ENCODE assay signal across 11 mouse cellular contexts in genomic region chr1:97650072-97650471, GRCm38 (mm10). TPM values are rescaled to one million over a fixed set of nuclear protein-coding genes. Genes with fewer than 3 reads are reported as not detected.
A peak's percentile ranks its signal among the peaks of the same experiment; 100 is the strongest.
DNase-seq lines count a peak whose midpoint lies in the region; ATAC-seq lines count a peak whose summit lies in the region.
"Had no signal": no experiment of that assay in that cellular context is flagged by ENCODE, and none has a peak within 500 bp of the region (broad histone marks: within the 10 kb centered on the region; RNA-seq: fewer than 3 reads in every experiment).

No protein-coding gene starts in this region.

- WGBS in heart, embryonic 10.5 days: 61% methylated on average over 6 of the region's 6 CpGs
- 59% methylated on average over 6 of the region's 6 CpGs for WGBS in midbrain, embryonic 16.5 days
- WGBS in midbrain, embryonic 11.5 days: 71% methylated on average over 6 of the region's 6 CpGs

- H3K27ac ChIP-seq in heart, embryonic 10.5 days: no peak overlapping the region
- H3K27ac ChIP-seq in midbrain, embryonic 16.5 days (ENCODE audit: low read length): no peak overlapping the region
- no peak overlapping the region for H3K27ac ChIP-seq in midbrain, embryonic 11.5 days (ENCODE audit: low read depth, low read length)

- no peak overlapping the region for H3K4me2 ChIP-seq in midbrain, embryonic 16.5 days (ENCODE audit: low read length)
- H3K4me2 ChIP-seq in midbrain, embryonic 11.5 days: no peak overlapping the region

- no peaks in the 10 kb centered on the region for H3K4me1 ChIP-seq in heart, embryonic 10.5 days
- peaks cover 13% of the 10 kb centered on the region; the same call in 1 of the 2 replicates for H3K4me1 ChIP-seq in midbrain, embryonic 16.5 days (ENCODE audit: control insufficient read depth, insufficient read depth, low read length)
- no peaks in the 10 kb centered on the region for H3K4me1 ChIP-seq in midbrain, embryonic 11.5 days (ENCODE audit: control insufficient read depth, insufficient read depth, low read length)

- H3K36me3 ChIP-seq in heart, embryonic 10.5 days: peaks cover 6% of the 10 kb centered on the region; the same call in 1 of the 2 replicates
- H3K36me3 ChIP-seq in midbrain, embryonic 16.5 days (ENCODE audit: control insufficient read depth, insufficient read depth, low read length): peaks cover 5% of the 10 kb centered on the region; the same call in 1 of the 2 replicates
- H3K36me3 ChIP-seq in midbrain, embryonic 11.5 days (ENCODE audit: control insufficient read depth, insufficient read depth, low read length): peaks cover 2% of the 10 kb centered on the region; the same call in 1 of the 2 replicates

- no peak overlapping the region for H3K4me3 ChIP-seq in heart, embryonic 10.5 days
- no peak overlapping the region for H3K4me3 ChIP-seq in midbrain, embryonic 16.5 days (ENCODE audit: low read depth, low read length)
- no peak overlapping the region for H3K4me3 ChIP-seq in midbrain, embryonic 11.5 days (ENCODE audit: low read depth, low read length)

- ATAC-seq in midbrain, embryonic 16.5 days: peak; percentile 62; the same call in 1 of the 2 replicates
- no peak for ATAC-seq in midbrain, embryonic 11.5 days (ENCODE audit: low FRiP score)
- ATAC-seq in hematopoietic stem cell, adult 5-6 weeks (replicated peaks in 1 of 2; ENCODE audit: insufficient read depth in 1 of 2, low FRiP score in 2 of 2, low TSS enrichment in 1 of 2, low read depth in 1 of 2, poor library complexity in 2 of 2, severe bottlenecking in 2 of 2): peak; percentile 84 to 91

- DNase-seq in heart, embryonic 10.5 days (ENCODE audit: low spot score): peak; percentile 27
- no peak for DNase-seq in heart, adult 11 months
- DNase-seq in midbrain, embryonic 11.5 days (ENCODE audit: low spot score, missing footprints): no peak
- DNase-seq in skeletal muscle tissue, adult 2 months (ENCODE audit: low read depth, low spot score): peak; percentile 80
- DNase-seq in cerebellum, postnatal 4 days (ENCODE audit: low spot score in 2 of 2): no peak
- DNase-seq in MN1 (ENCODE audit: low spot score): no peak
- DNase-seq: cerebellum, postnatal 25 days; kidney, adult 2 months; thymus, adult 18-20 months had no signal

- H3K27me3 ChIP-seq in heart, embryonic 10.5 days (ENCODE audit: insufficient read depth, poor library complexity, severe bottlenecking): no peaks in the 10 kb centered on the region
- H3K27me3 ChIP-seq in midbrain, embryonic 16.5 days (ENCODE audit: control insufficient read depth, insufficient read depth, low read depth, low read length): no peaks in the 10 kb centered on the region
- H3K27me3 ChIP-seq in midbrain, embryonic 11.5 days (ENCODE audit: control insufficient read depth, insufficient read depth, low read length): no peaks in the 10 kb centered on the region

- H3K9ac ChIP-seq in midbrain, embryonic 16.5 days (ENCODE audit: low read depth, low read length): no peak overlapping the region
- H3K9ac ChIP-seq in midbrain, embryonic 11.5 days (ENCODE audit: low read length): no peak overlapping the region

- H3K9me3 ChIP-seq in heart, embryonic 10.5 days: no peaks in the 10 kb centered on the region
- no peaks in the 10 kb centered on the region for H3K9me3 ChIP-seq in midbrain, embryonic 16.5 days (replicated peaks; ENCODE audit: control insufficient read depth, low read length, poor library complexity, severe bottlenecking)
- no peaks in the 10 kb centered on the region for H3K9me3 ChIP-seq in midbrain, embryonic 11.5 days (ENCODE audit: control insufficient read depth, low read length)

RNA-seq across cellular contexts. Expression of gene D1Ertd622e, which starts 11.8 kb away (rescaled TPM):
- 9.3 and 12.1 TPM in 2 replicates for polyA plus RNA-seq in heart, embryonic 10.5 days (2016; fragmentation: Nextera tagmentation; extraction: Ambion mirVana)
- polyA plus RNA-seq in midbrain, embryonic 16.5 days (2015; fragmentation: Nextera tagmentation; extraction: Ambion mirVana): 64.9 and 75.9 TPM in 2 replicates
- 55.5 and 59.3 TPM in 2 replicates for polyA plus RNA-seq in midbrain, embryonic 11.5 days (2014; fragmentation: Nextera tagmentation; extraction: Ambion mirVana)
- 27.7 and 34.4 TPM in 2 replicates for total RNA-seq in hematopoietic stem cell, adult 5-6 weeks (2017)

Comparison
In these comparisons a context has a peak if more than half of its experiments do, and no peak if none do; other contexts are left out.
1. DNase-seq: peak in heart, embryonic 10.5 days (single experiment) and skeletal muscle tissue, adult 2 months (single experiment); none in heart, adult 11 months (single experiment), midbrain, embryonic 11.5 days (single experiment), cerebellum, postnatal 4 days (0 of 2) and MN1 (single experiment).